Mouse (Mus musculus) CH12.LX (cell line): Measurements from ENCODE around the gene 2810004N23Rik. TPM values are rescaled to one million over a fixed set of nuclear protein-coding genes. Genes with fewer than 3 reads are reported as not detected.

Experiments
- DNase-seq: peaks from one replicate; pipeline ENCODE4 v3.0.0-alpha.2; 2013; ENCODE audit errors: extremely low read depth
- H3K27ac ChIP-seq: 2 replicates; pipeline ENCODE4 v1.5.1; 2012; ENCODE audit warnings: low read depth, mild to moderate bottlenecking, control low read depth, moderate library complexity; ENCODE audit not compliant: insufficient read depth
- H3K27me3 ChIP-seq: replicated peaks from 2 replicates; pipeline ENCODE3; 2012; ENCODE audit warnings: inconsistent platforms
- H3K36me3 ChIP-seq, 2 experiments: replicated peaks in 1 of 2; 2 replicates each; pipeline versions ENCODE3 to v1.6.1; 2012; ENCODE audit warnings: inconsistent platforms in 1 of 2, low read length in 1 of 2, mild to moderate bottlenecking in 1 of 2, mixed read lengths in 1 of 2, moderate library complexity in 1 of 2; ENCODE audit not compliant: control insufficient read depth in 1 of 2, insufficient read depth in 1 of 2
- H3K4me1 ChIP-seq, 2 experiments: 2 replicates each; pipeline ENCODE4 v1.6.1; 2012; ENCODE audit warnings: inconsistent platforms in 1 of 2, moderate library complexity in 1 of 2; ENCODE audit not compliant: insufficient read depth in 2 of 2, control insufficient read depth in 1 of 2
- H3K4me2 ChIP-seq: 2 replicates; pipeline ENCODE4 v1.6.1; 2012; ENCODE audit warnings: low read depth, mild to moderate bottlenecking, control low read depth; ENCODE audit not compliant: poor library complexity, insufficient read depth, severe bottlenecking
- H3K4me3 ChIP-seq, 3 experiments: fragments of 150-350 bp in 1 of 3; sonication (generic) in 1 of 3; replicated peaks in 1 of 3; 2 replicates each; pipeline versions ENCODE3 to v1.5.1; 2011 to 2012; ENCODE audit warnings: low read depth in 2 of 3, low read length in 2 of 3, mild to moderate bottlenecking in 2 of 3, moderate library complexity in 2 of 3, control low read depth in 1 of 3, improper control_type of control experiment in 1 of 3, inconsistent platforms in 1 of 3, mixed read lengths in 1 of 3; ENCODE audit not compliant: poor library complexity in 1 of 3
- H3K79me2 ChIP-seq: replicated peaks from 2 replicates; pipeline ENCODE4 v1.6.1; 2012; ENCODE audit warnings: mild to moderate bottlenecking, moderate library complexity; ENCODE audit not compliant: control insufficient read depth, poor library complexity, insufficient read depth, severe bottlenecking; ENCODE audit errors: extremely low read depth
- H3K9ac ChIP-seq: 2 replicates; pipeline ENCODE4 v1.6.1; 2012; ENCODE audit warnings: low read depth, mild to moderate bottlenecking, control low read depth, moderate library complexity; ENCODE audit not compliant: insufficient read depth
- H3K9me3 ChIP-seq: replicated peaks from 2 replicates; pipeline ENCODE3; 2012; ENCODE audit warnings: low read length, inconsistent platforms, mixed read lengths
- CHD1 ChIP-seq: IDR thresholded peaks from 2 replicates; pipeline ENCODE4 v1.6.1; 2012; ENCODE audit warnings: low read depth, low read length, improper control_type of control experiment, inconsistent platforms
- CHD2 ChIP-seq: IDR thresholded peaks from 2 replicates; pipeline ENCODE4 v1.6.1; 2011; ENCODE audit warnings: low read length, improper control_type of control experiment
- CTCF ChIP-seq, 2 experiments: IDR thresholded peaks in 1 of 2; conservative IDR thresholded peaks in 1 of 2; 2 replicates each; pipeline ENCODE4 v1.5.1; 2011 to 2012; ENCODE audit warnings: low read depth in 2 of 2, low read length in 2 of 2, improper control_type of control experiment in 1 of 2, inconsistent platforms in 1 of 2, mild to moderate bottlenecking in 1 of 2, moderate library complexity in 1 of 2
- ELF1 ChIP-seq: IDR thresholded peaks from 2 replicates; pipeline ENCODE4 v1.6.1; 2014; ENCODE audit warnings: low read depth, mild to moderate bottlenecking, inconsistent platforms, low read length, improper control_type of control experiment
- GABPA ChIP-seq: IDR thresholded peaks from 2 replicates; pipeline ENCODE4 v1.6.1; 2012; ENCODE audit warnings: low read depth, low read length, improper control_type of control experiment, inconsistent platforms; ENCODE audit not compliant: insufficient replicate concordance
- HCFC1 ChIP-seq: IDR thresholded peaks from 2 replicates; pipeline ENCODE4 v1.6.1; 2012; ENCODE audit warnings: low read depth, mild to moderate bottlenecking, inconsistent platforms, low read length, improper control_type of control experiment
- KAT2A ChIP-seq: IDR thresholded peaks from 2 replicates; pipeline ENCODE4 v1.6.1; 2012; ENCODE audit warnings: low read length, improper control_type of control experiment, inconsistent platforms; ENCODE audit not compliant: insufficient replicate concordance
- MAFK ChIP-seq: IDR thresholded peaks from 2 replicates; pipeline ENCODE4 v1.6.1; 2011; ENCODE audit warnings: low read length, improper control_type of control experiment; ENCODE audit not compliant: insufficient replicate concordance
- MAX ChIP-seq: IDR thresholded peaks from 2 replicates; pipeline ENCODE4 v1.6.1; 2011; ENCODE audit warnings: low read length, improper control_type of control experiment
- MEF2A ChIP-seq: IDR thresholded peaks from 2 replicates; pipeline ENCODE4 v1.6.1; 2014; ENCODE audit warnings: low read depth, mild to moderate bottlenecking, inconsistent platforms, low read length, improper control_type of control experiment, borderline replicate concordance
- MXI1 ChIP-seq: IDR thresholded peaks from 2 replicates; pipeline ENCODE4 v1.6.1; 2011; ENCODE audit warnings: mild to moderate bottlenecking, low read depth, low read length, improper control_type of control experiment
- NELFE ChIP-seq: IDR thresholded peaks from 2 replicates; pipeline ENCODE4 v1.6.1; 2011; ENCODE audit warnings: low read depth, low read length, improper control_type of control experiment
- NRF1 ChIP-seq: IDR thresholded peaks from 2 replicates; pipeline ENCODE4 v1.6.1; 2014; ENCODE audit warnings: low read depth, mild to moderate bottlenecking, inconsistent platforms, low read length, improper control_type of control experiment, moderate library complexity
- RAD21 ChIP-seq: IDR thresholded peaks from 2 replicates; pipeline ENCODE4 v1.6.1; 2011; ENCODE audit warnings: low read depth, mild to moderate bottlenecking, low read length, improper control_type of control experiment, moderate library complexity
- RCOR1 ChIP-seq: conservative IDR thresholded peaks from 2 replicates; pipeline ENCODE4 v1.6.1; 2012; ENCODE audit warnings: low read depth, mild to moderate bottlenecking, inconsistent platforms, low read length, improper control_type of control experiment
- SMC3 ChIP-seq: IDR thresholded peaks from 2 replicates; pipeline ENCODE4 v1.6.1; 2011; ENCODE audit warnings: low read depth, low read length, improper control_type of control experiment
- UBTF ChIP-seq: IDR thresholded peaks from 2 replicates; pipeline ENCODE4 v1.6.1; 2012; ENCODE audit warnings: low read depth, mild to moderate bottlenecking, inconsistent platforms, low read length, improper control_type of control experiment, moderate library complexity
- USF1 ChIP-seq: IDR thresholded peaks from 2 replicates; pipeline ENCODE4 v1.6.1; 2014; ENCODE audit warnings: low read depth, mild to moderate bottlenecking, inconsistent platforms, low read length, improper control_type of control experiment
- ZC3H11A ChIP-seq: IDR thresholded peaks from 2 replicates; pipeline ENCODE4 v1.6.1; 2012; ENCODE audit warnings: low read depth, mild to moderate bottlenecking, inconsistent platforms, low read length, improper control_type of control experiment
- dilution Hi-C: fragments of 300-500 bp; cut with MboI; formaldehyde crosslinking; loops from 2 replicates; pipeline ENCODE4 v1.14.3; 2020; ENCODE audit warnings: low sequenced_read_pairs; ENCODE audit not compliant: extremely low pct_unique_long_range_greater_than_20kb, extremely low pct_ligation_motif_present
- in situ Hi-C: fragments of 300-500 bp; cut with MboI; formaldehyde crosslinking; loops from 3 replicates; pipeline ENCODE4 v1.14.3; 2019; ENCODE audit warnings: low sequenced_read_pairs, low pct_ligation_motif_present, low pct_unique_long_range_greater_than_20kb, mixed read lengths
- polyA plus RNA-seq: library from polyadenylated mRNA; unstranded; fragments of >175 nt; gene quantifications from 2 replicates; pipeline ENCODE4 v1.2.1, GENCODE M21; 2012; ENCODE audit warnings: low read depth; ENCODE audit not compliant: insufficient read length
- total RNA-seq, 2 experiments: library from RNA; depleted of rRNA; stranded (reverse); fragments of 300-350 nt in 1 of 2; fragments of >200 nt in 1 of 2; gene quantifications; 2 replicates each; pipeline ENCODE4 v1.2.3; 2012 to 2014

2810004N23Rik gene
- total and polyA plus RNA-seq, 3 experiments, result 45.1 to 75.7 (median 47.6) TPM

DNA sequence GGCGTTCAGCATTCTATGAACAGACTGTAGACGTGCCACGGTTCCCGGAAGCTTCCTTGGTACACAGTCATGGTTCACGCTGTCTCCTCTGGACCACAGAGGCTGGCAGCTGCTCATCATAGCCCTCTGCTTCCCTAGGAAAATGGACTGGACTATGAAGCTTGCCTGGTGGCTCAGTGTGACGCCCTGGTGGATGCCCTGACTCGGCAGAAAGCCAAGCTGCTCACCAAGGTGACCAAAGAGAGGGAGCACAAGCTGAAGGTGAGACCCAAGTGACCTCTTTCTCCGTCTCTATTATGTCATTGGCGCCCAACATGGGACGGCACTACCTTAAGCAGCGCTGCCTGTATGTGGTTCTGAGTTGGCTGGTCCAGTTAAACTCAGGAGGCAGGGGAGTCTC is 46.1 kb downstream of the 2810004N23Rik start:
- TF ChIP-seq MAX, result no peak
- TF ChIP-seq NELFE, result no peak
- TF ChIP-seq UBTF, result no peak
- TF ChIP-seq KAT2A, result no peak
- TF ChIP-seq ELF1, result no peak
- no peak for TF ChIP-seq CTCF (conservative IDR thresholded peaks at IDR 0.05 in 1 of 2, IDR thresholded peaks at IDR 0.05 in 1 of 2; ENCODE audit: low read depth in 2 of 2, low read length in 2 of 2)
- no peak for TF ChIP-seq CHD1
- TF ChIP-seq MEF2A, result no peak
- no peak for TF ChIP-seq GABPA
- TF ChIP-seq RCOR1, result no peak
- TF ChIP-seq NRF1, result no peak
- no peak for TF ChIP-seq HCFC1
- TF ChIP-seq MXI1, result no peak
- TF ChIP-seq CHD2, result no peak
- TF ChIP-seq USF1, result no peak
- peaks cover 4 to 8% of the 10 kb centered on the region in 2 experiments; a peak in 1 of 4 replicates for H3K4me1 ChIP-seq
- H3K27ac ChIP-seq, result no peak overlapping the region
- dilution Hi-C loops (no loop called here), in situ Hi-C loops (loop anchor here (10.0 kb wide), 1 partner anchor 52 kb away; no protein-coding TSS in a partner anchor)
- H3K4me2 ChIP-seq, result no peak overlapping the region
- no peak overlapping the region for H3K9ac ChIP-seq
- no peak for DNase-seq
- peaks cover 29% of the 10 kb centered on the region for H3K9me3 ChIP-seq
- H3K36me3 ChIP-seq, result no peaks in the 10 kb centered on the region
- H3K79me2 ChIP-seq, result no peaks in the 10 kb centered on the region
- H3K27me3 ChIP-seq, result peaks cover 35% of the 10 kb centered on the region
- H3K4me3 ChIP-seq, result no peak overlapping the region

DNA sequence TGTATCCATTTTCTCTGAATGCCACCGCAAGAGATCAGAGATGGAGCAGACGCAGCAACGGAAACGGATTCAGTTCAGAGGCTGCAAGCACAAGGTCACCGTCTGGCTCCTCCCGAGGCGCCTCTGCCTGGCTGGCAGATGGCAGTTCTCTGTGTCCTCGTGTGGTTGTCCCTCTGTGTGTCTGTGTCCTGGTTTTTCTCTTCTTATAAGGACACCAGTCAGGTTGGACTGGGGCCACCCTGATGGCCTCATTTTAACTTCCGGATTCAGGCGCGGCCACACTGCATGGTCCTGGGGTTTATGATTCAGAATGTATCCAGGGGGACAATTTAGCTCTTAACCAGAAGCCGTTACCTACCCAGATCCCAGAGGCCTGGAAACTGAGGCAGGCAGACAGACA is 47.0 kb downstream of the 2810004N23Rik start:
- Histone ChIP-seq H3K36me3 (no peaks in the 10 kb centered on the region), H3K79me2 (no peaks in the 10 kb centered on the region), H3K9me3 (peaks cover 29% of the 10 kb centered on the region), H3K4me3 (no peak overlapping the region), H3K4me2 (no peak overlapping the region), H3K4me1 (peaks cover 4 to 8% of the 10 kb centered on the region in 2 experiments; a peak in 1 of 4 replicates), H3K9ac (no peak overlapping the region), H3K27ac (no peak overlapping the region), H3K27me3 (peaks cover 26% of the 10 kb centered on the region)
- no peak for TF ChIP-seq ELF1
- no peak for TF ChIP-seq HCFC1
- no peak for TF ChIP-seq CTCF (conservative IDR thresholded peaks at IDR 0.05 in 1 of 2, IDR thresholded peaks at IDR 0.05 in 1 of 2; ENCODE audit: low read depth in 2 of 2, low read length in 2 of 2)
- no peak for TF ChIP-seq CHD1
- no peak for TF ChIP-seq NELFE
- no peak for TF ChIP-seq SMC3
- no peak for TF ChIP-seq GABPA
- TF ChIP-seq RAD21, result no peak
- TF ChIP-seq MAFK, result no peak
- TF ChIP-seq ZC3H11A, result no peak
- in situ Hi-C loops, result loop anchor here (10.0 kb wide), 1 partner anchor 51 kb away; no protein-coding TSS in a partner anchor
- dilution Hi-C loops, result no loop called here
- no peak for DNase-seq
